Mouse (Mus musculus) lung, embryonic 14.5 days (tissue): ENCODE measurements at regions not wholly inside any gene's neighbourhood (a gene's known extent, or its start where the extent isn't known, plus 50 kb on each side); places are given as distances from the start of the nearest gene placed in this dataset.
"Not testable (repeated sequence)": the region's sequence is repeated elsewhere in the genome, so short reads cannot be mapped to it uniquely, and the experiment has no call there.

Source experiments
- ATAC-seq: fragments of 200-750 bp; cut with Nextera tagmentation; 2 replicates; pipeline ENCODE4 v1.8.0; 2017; ENCODE audit warnings: mild to moderate bottlenecking, moderate TSS enrichment, moderate library complexity; ENCODE audit not compliant: insufficient read depth
- DNase-seq: peaks from one replicate; pipeline ENCODE4 v3.0.0-alpha.2; 2015
- H3K27ac ChIP-seq: fragments of 300-500 bp; sonication (generic); 2 replicates; pipeline ENCODE4 v1.5.1; 2014; ENCODE audit warnings: low read depth, mild to moderate bottlenecking, moderate library complexity
- H3K27me3 ChIP-seq: fragments of 300-500 bp; sonication (generic); 2 replicates; pipeline ENCODE4 v1.6.1; 2014; ENCODE audit warnings: low read length, control low read depth; ENCODE audit not compliant: insufficient read depth
- H3K36me3 ChIP-seq: fragments of 300-500 bp; sonication (generic); 2 replicates; pipeline ENCODE4 v1.6.1; 2014; ENCODE audit warnings: control low read depth; ENCODE audit not compliant: insufficient read depth
- H3K4me1 ChIP-seq: fragments of 300-500 bp; sonication (generic); 2 replicates; pipeline ENCODE4 v1.6.1; 2014; ENCODE audit warnings: antibody characterized with exemption, control low read depth; ENCODE audit not compliant: insufficient read depth
- H3K4me2 ChIP-seq: fragments of 300-500 bp; sonication (generic); 2 replicates; pipeline ENCODE4 v1.6.1; 2014; ENCODE audit warnings: mild to moderate bottlenecking
- H3K4me3 ChIP-seq: fragments of 300-500 bp; sonication (generic); 2 replicates; pipeline ENCODE4 v1.5.1; 2014; ENCODE audit warnings: low read depth, low read length
- H3K9ac ChIP-seq: fragments of 300-500 bp; sonication (generic); 2 replicates; pipeline ENCODE4 v1.6.1; 2014
- H3K9me3 ChIP-seq: fragments of 300-500 bp; sonication (generic); 2 replicates; pipeline ENCODE4 v1.6.1; 2016; ENCODE audit warnings: low read depth, low read length, control low read depth
- WGBS: fragments of 180-500 bp; shearing (Covaris S2); extraction: QIAGEN DNeasy Blood & Tissue Kit; methylation state at CpG from one replicate; pipeline ENCODE4 v1.1.7; 2014; 5-methylcytosine and 5-hydroxymethylcytosine counted together

GRCm38 (mm10) chr12:22623205-22623604 lies 1156.9 kb downstream of the Gm10330 start:
- ATAC-seq = peak; percentile 85

More at GRCm38 (mm10) chr12:22623205-22623604, 1156.9 kb downstream of the Gm10330 start:
- DNase-seq, H3K4me3 ChIP-seq, H3K27me3 ChIP-seq, H3K4me1 ChIP-seq, H3K9me3 ChIP-seq, H3K9ac ChIP-seq, H3K4me2 ChIP-seq, H3K27ac ChIP-seq, H3K36me3 ChIP-seq: not testable (repeated sequence)
- WGBS = no CpG with 5 or more reads among the region's 45 CpGs
